Mouse (Mus musculus) heart, adult 9 months (tissue): ENCODE data around the gene Slc25a28.
A peak's percentile ranks its signal among the peaks of the same experiment; 100 is the strongest.

ENCODE experiments used
- DNase-seq, 2 experiments: peaks; one replicate each; pipeline ENCODE4 v3.0.0; 2022; ENCODE audit warnings: low spot score in 2 of 2

Gene Slc25a28

GRCm38 (mm10) chr19:43641833-43642232 lies 32.8 kb downstream of the Slc25a28 start:
- DNase-seq: no peak

GRCm38 (mm10) chr19:43630466-43631251 lies 44.0 kb downstream of the Slc25a28 start:
- peak; percentile 46 to 76 for DNase-seq

- DNase-seq: no peak
These were observed 45.6 kb downstream of the Slc25a28 start for GRCm38 (mm10) chr19:43629088-43629487.

- no peak for DNase-seq
These were observed 47.3 kb downstream of the Slc25a28 start for GRCm38 (mm10) chr19:43627345-43627744.

GRCm38 (mm10) chr19:43626160-43626559 lies 48.5 kb downstream of the Slc25a28 start:
- no peak for DNase-seq

- no peak for DNase-seq
These were observed 50.8 kb downstream of the Slc25a28 start for GRCm38 (mm10) chr19:43623913-43624312.

- DNase-seq: no peak
These were observed 54.7 kb downstream of the Slc25a28 start for GRCm38 (mm10) chr19:43619916-43620479.

- DNase-seq: no peak
These were observed 56.1 kb downstream of the Slc25a28 start for GRCm38 (mm10) chr19:43618505-43619030.

GRCm38 (mm10) chr19:43617761-43618349 lies 56.8 kb downstream of the Slc25a28 start:
- no peak for DNase-seq

GRCm38 (mm10) chr19:43616889-43617288 lies 57.8 kb downstream of the Slc25a28 start:
- DNase-seq: no peak

- no peak for DNase-seq
These were observed 58.2 kb downstream of the Slc25a28 start for GRCm38 (mm10) chr19:43616415-43616861.

GRCm38 (mm10) chr19:43615571-43616414 lies 58.9 kb downstream of the Slc25a28 start:
- no peak for DNase-seq

GRCm38 (mm10) chr19:43615074-43615445 lies 59.6 kb downstream of the Slc25a28 start:
- DNase-seq: no peak

- DNase-seq: no peak
These were observed 60.2 kb downstream of the Slc25a28 start for GRCm38 (mm10) chr19:43614341-43615073.
